ENCODE assay signal across 7 mouse cellular contexts in genomic region chr3:119949041-119949470, GRCm38 (mm10).
A peak's percentile ranks its signal among the peaks of the same experiment; 100 is the strongest.
DNase-seq lines count a peak whose midpoint lies in the region; ATAC-seq lines count a peak whose summit lies in the region.

No protein-coding gene starts in this region.

- H3K9ac ChIP-seq in heart, embryonic 16.5 days (ENCODE audit: low read length), result no peak overlapping the region
- no peak overlapping the region for H3K9ac ChIP-seq in lung, embryonic 15.5 days

- WGBS in heart, embryonic 16.5 days, result 34% methylated on average over 17 of the region's 17 CpGs
- 11% methylated on average over 17 of the region's 17 CpGs for WGBS in lung, embryonic 15.5 days

- peak; percentile 55; the same call in 1 of the 2 replicates for ATAC-seq in heart, embryonic 16.5 days (replicated peaks; ENCODE audit: extremely low read depth, insufficient read depth, low FRiP score)
- peak; percentile 92 for ATAC-seq in lung, embryonic 15.5 days (ENCODE audit: borderline replicate concordance, extremely low read depth, low FRiP score, low TSS enrichment)
- ATAC-seq in CD4-positive, CD25-positive, alpha-beta regulatory T cell, adult 4 months, result no peak

- H3K27me3 ChIP-seq in heart, embryonic 16.5 days (ENCODE audit: control insufficient read depth, insufficient read depth, low read length), result no peaks in the 10 kb centered on the region
- H3K27me3 ChIP-seq in lung, embryonic 15.5 days, result no peaks in the 10 kb centered on the region

- no peaks in the 10 kb centered on the region for H3K9me3 ChIP-seq in heart, embryonic 16.5 days (replicated peaks; ENCODE audit: control insufficient read depth, low read length)
- H3K9me3 ChIP-seq in lung, embryonic 15.5 days, result no peaks in the 10 kb centered on the region

- H3K4me3 ChIP-seq in heart, embryonic 16.5 days (ENCODE audit: low read length), result peak overlapping the region; percentile 20
- H3K4me3 ChIP-seq in lung, embryonic 15.5 days, result peak overlapping the region; percentile 25

- H3K36me3 ChIP-seq in heart, embryonic 16.5 days (ENCODE audit: control insufficient read depth, insufficient read depth), result no peaks in the 10 kb centered on the region
- H3K36me3 ChIP-seq in lung, embryonic 15.5 days, result no peaks in the 10 kb centered on the region

- no peak overlapping the region for H3K27ac ChIP-seq in heart, embryonic 16.5 days (ENCODE audit: low read length)
- 0 out of 2 replicates have a peak overlapping the region, but pooled peaks have one; percentile 47 for H3K27ac ChIP-seq in lung, embryonic 15.5 days

- no peaks in the 10 kb centered on the region for H3K4me1 ChIP-seq in heart, embryonic 16.5 days (ENCODE audit: control insufficient read depth, insufficient read depth, low read length)
- peaks cover 13% of the 10 kb centered on the region for H3K4me1 ChIP-seq in lung, embryonic 15.5 days

- DNase-seq in adrenal gland, postnatal 14 days, result peak; percentile 24
- peak; percentile 19 for DNase-seq in embryo, embryonic 11.5 days (ENCODE audit: low read depth, low spot score)
- peak; percentile 86 for DNase-seq in kidney, postnatal 14 days
- DNase-seq in retina, postnatal 1 day, result peak; percentile 87

- H3K4me2 ChIP-seq in heart, embryonic 16.5 days (ENCODE audit: low read depth, low read length), result peak overlapping the region; percentile 33
- H3K4me2 ChIP-seq in lung, embryonic 15.5 days, result peak overlapping the region; percentile 51

Comparison
In these comparisons a context has a peak if more than half of its experiments do, and no peak if none do; other contexts are left out.
1. DNase-seq: peak in every context shown above with its lines; median percentile 87 in retina, postnatal 1 day; 86 in kidney, postnatal 14 days; 24 in adrenal gland, postnatal 14 days; 19 in embryo, embryonic 11.5 days.